12 mouse cellular contexts compared by ENCODE assay signal in the genomic region with DNA sequence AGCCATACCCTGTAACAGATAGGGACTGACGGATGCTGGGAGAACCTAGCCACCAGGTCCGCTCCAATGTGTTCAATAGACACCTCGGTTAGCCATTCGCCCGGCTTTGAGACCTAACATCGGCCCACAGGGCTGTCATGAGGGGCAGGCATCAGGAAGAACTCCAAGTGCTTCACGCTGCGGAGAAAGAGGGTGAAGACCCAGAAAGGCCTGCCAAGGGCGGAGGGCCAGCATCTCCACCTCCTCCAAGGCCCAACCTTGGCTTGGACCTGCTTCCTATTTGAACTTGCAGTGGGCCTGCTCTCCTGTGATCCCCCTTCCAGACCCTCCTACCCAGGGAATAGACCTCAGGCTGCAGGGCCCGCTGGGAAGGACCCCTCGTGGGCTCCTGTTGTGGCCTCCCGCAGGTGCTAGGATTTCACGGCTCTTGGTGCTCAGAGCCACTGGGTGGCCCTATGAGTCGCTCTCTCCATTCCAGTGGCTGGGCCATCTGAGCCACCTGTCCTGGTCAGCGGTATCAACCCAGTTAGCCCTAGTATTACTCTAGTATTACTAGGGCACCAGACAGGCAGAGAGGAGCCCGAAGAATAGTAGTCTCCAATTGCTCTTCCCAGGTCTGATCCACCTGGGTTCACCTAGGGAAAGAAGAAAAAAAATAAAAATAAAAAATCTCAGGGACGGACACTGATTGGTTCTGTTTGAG. TPM values are rescaled to one million over a fixed set of nuclear protein-coding genes. Genes with fewer than 3 reads are reported as not detected.
DNase-seq lines count a peak whose midpoint lies in the region; ATAC-seq and TF ChIP-seq lines count a peak whose summit lies in the region.
"Had no signal": no experiment of that assay in that cellular context is flagged by ENCODE, and none has a peak within 500 bp of the region (broad histone marks: within the 10 kb centered on the region; RNA-seq: fewer than 3 reads in every experiment).

No protein-coding gene starts in this region.

- DNase-seq in heart, adult 11 months: peak; percentile 95
- no peak for DNase-seq in heart, postnatal 14 days
- DNase-seq in lung, postnatal 10 days: no peak
- DNase-seq in frontal cortex, postnatal 36 days (ENCODE audit: low spot score in 2 of 2): no peak
- DNase-seq in right cerebral cortex, postnatal 4 days: no peak
- DNase-seq: thymus, postnatal 25 days had no signal

- TF ChIP-seq POLR2A in small intestine, adult 2 months (IDR thresholded peaks at IDR 0.05; ENCODE audit: low read depth, low read length): no peak

- H3K27ac ChIP-seq in lung, embryonic 16.5 days (ENCODE audit: low read length): peak overlapping the region; percentile 95
- peak overlapping the region; percentile 14; the same call in 1 of the 2 replicates for H3K27ac ChIP-seq in intestine, embryonic 15.5 days
- 0 out of 2 replicates have a peak overlapping the region, but pooled peaks have one; percentile 9 for H3K27ac ChIP-seq in small intestine, adult 2 months (ENCODE audit: insufficient read depth, low read depth, low read length)

- H3K4me1 ChIP-seq in lung, embryonic 16.5 days (replicated peaks; ENCODE audit: control insufficient read depth, insufficient read depth, low read length): peaks cover 43% of the 10 kb centered on the region
- peaks cover 45% of the 10 kb centered on the region for H3K4me1 ChIP-seq in intestine, embryonic 15.5 days (replicated peaks)
- H3K4me1 ChIP-seq in small intestine, adult 2 months (ENCODE audit: control insufficient read depth, insufficient read depth, insufficient read length, low read length): peaks cover 13% of the 10 kb centered on the region

- peak overlapping the region; percentile 6; the same call in 1 of the 2 replicates for H3K4me2 ChIP-seq in lung, embryonic 16.5 days (ENCODE audit: low read depth, low read length)
- no peak overlapping the region for H3K4me2 ChIP-seq in intestine, embryonic 15.5 days (replicated peaks)

- H3K9ac ChIP-seq in lung, embryonic 16.5 days (ENCODE audit: low read length): peak overlapping the region; percentile 24
- no peak overlapping the region for H3K9ac ChIP-seq in intestine, embryonic 15.5 days

- TF ChIP-seq CTCF in small intestine, adult 2 months (IDR thresholded peaks at IDR 0.05; ENCODE audit: extremely low read depth, insufficient read length, insufficient replicate concordance, low read depth, low read length): no peak

- H3K27me3 ChIP-seq in lung, embryonic 16.5 days (ENCODE audit: control insufficient read depth, insufficient read depth, low read depth, low read length): no peaks in the 10 kb centered on the region
- H3K27me3 ChIP-seq in intestine, embryonic 15.5 days (replicated peaks): no peaks in the 10 kb centered on the region
- no peaks in the 10 kb centered on the region for H3K27me3 ChIP-seq in small intestine, adult 2 months (ENCODE audit: control insufficient read depth, insufficient read depth, low read length)
- H3K27me3 ChIP-seq: embryonic facial prominence, embryonic 12.5 days had no signal

- H3K4me3 ChIP-seq in lung, embryonic 16.5 days (ENCODE audit: low read length): no peak overlapping the region
- H3K4me3 ChIP-seq in intestine, embryonic 15.5 days (replicated peaks): no peak overlapping the region
- H3K4me3 ChIP-seq in small intestine, adult 2 months (ENCODE audit: low read depth, low read length): no peak overlapping the region
- H3K4me3 ChIP-seq: embryonic facial prominence, embryonic 12.5 days had no signal

- WGBS in lung, embryonic 16.5 days: 71% methylated on average over 17 of the region's 17 CpGs
- 81% methylated on average over 17 of the region's 17 CpGs for WGBS in intestine, embryonic 15.5 days
- WGBS in small intestine, adult 2 months: 85% methylated on average over 17 of the region's 17 CpGs

- H3K9me3 ChIP-seq in lung, embryonic 16.5 days (ENCODE audit: control insufficient read depth, low read length): no peaks in the 10 kb centered on the region
- H3K9me3 ChIP-seq in intestine, embryonic 15.5 days: no peaks in the 10 kb centered on the region
- H3K9me3 ChIP-seq: embryonic facial prominence, embryonic 12.5 days; G1E had no signal

- intact Hi-C loops in heart, postnatal 14 days (cut with DNase I): no loop called here

- ATAC-seq in lung, embryonic 16.5 days (ENCODE audit: low read depth): no peak; the same call in 1 of the 2 replicates
- no peak for ATAC-seq in intestine, embryonic 15.5 days

- H3K36me3 ChIP-seq in lung, embryonic 16.5 days (ENCODE audit: control insufficient read depth, insufficient read depth, low read length): no peaks in the 10 kb centered on the region
- H3K36me3 ChIP-seq in intestine, embryonic 15.5 days: no peaks in the 10 kb centered on the region
- no peaks in the 10 kb centered on the region for H3K36me3 ChIP-seq in small intestine, adult 2 months (ENCODE audit: control insufficient read depth, insufficient read depth, low read length)
- H3K36me3 ChIP-seq: embryonic facial prominence, embryonic 12.5 days; G1E had no signal

RNA-seq across cellular contexts. Expression of gene Fam92b, which starts 13.0 kb away (rescaled TPM):
- total RNA-seq in heart, postnatal 14 days (2021): not detected
- 2.7 and 4.0 TPM in 2 replicates for polyA plus RNA-seq in lung, embryonic 16.5 days (2015; fragmentation: Nextera tagmentation; extraction: Ambion mirVana)
- polyA plus RNA-seq in intestine, embryonic 15.5 days (2015; fragmentation: Nextera tagmentation; extraction: Ambion mirVana): 0.78 and 0.93 TPM in 2 replicates
- polyA plus RNA-seq in small intestine, adult 2 months (2012; rRNA removed): not detected in 2 replicates
- total RNA-seq: G1E; layer of hippocampus, postnatal 10 days had no signal
- polyA plus RNA-seq: G1E had no signal

RNA-seq across cellular contexts. Expression of gene Gse1, which starts 38.0 kb away (rescaled TPM):
- 10 to 100 TPM; 29.0 to 33.1 TPM for total RNA-seq in heart, postnatal 14 days (2021)
- polyA plus RNA-seq in lung, embryonic 16.5 days (2015; fragmentation: Nextera tagmentation; extraction: Ambion mirVana): 10.2 and 10.9 TPM in 2 replicates
- polyA plus RNA-seq in intestine, embryonic 15.5 days (2015; fragmentation: Nextera tagmentation; extraction: Ambion mirVana): 7.9 and 9.6 TPM in 2 replicates
- 29.6 and 55.9 TPM in 2 replicates for polyA plus RNA-seq in small intestine, adult 2 months (2012; rRNA removed)

Comparison
In these comparisons a context has a peak if more than half of its experiments do, and no peak if none do; other contexts are left out.
1. H3K27ac ChIP-seq: peak in every context shown above with its lines; median percentile 95 in lung, embryonic 16.5 days; 14 in intestine, embryonic 15.5 days; 9 in small intestine, adult 2 months.